ENCODE assay signal across 8 mouse cellular contexts in genomic region chr13:59771257-59771656, GRCm38 (mm10). TPM values are rescaled to one million over a fixed set of nuclear protein-coding genes. Genes with fewer than 3 reads are reported as not detected.
DNase-seq lines count a peak whose midpoint lies in the region; ATAC-seq and TF ChIP-seq lines count a peak whose summit lies in the region.

No protein-coding gene starts in this region.

- no peaks in the 10 kb centered on the region for H3K9me3 ChIP-seq in intestine, postnatal 0 days (ENCODE audit: control insufficient read depth)
- no peaks in the 10 kb centered on the region for H3K9me3 ChIP-seq in limb, embryonic 13.5 days
- no peaks in the 10 kb centered on the region for H3K9me3 ChIP-seq in midbrain, embryonic 15.5 days

- ATAC-seq in cerebellum, adult (ENCODE audit: insufficient number of reproducible peaks, low FRiP score, low TSS enrichment): no peak
- peak; percentile 62 for ATAC-seq in granulocyte monocyte progenitor cell, adult 5-6 weeks (replicated peaks; ENCODE audit: poor library complexity, severe bottlenecking)
- no peak for ATAC-seq in intestine, postnatal 0 days
- no peak for ATAC-seq in limb, embryonic 13.5 days (ENCODE audit: low FRiP score, low read depth)
- ATAC-seq in midbrain, embryonic 15.5 days (replicated peaks): no peak

- no peaks in the 10 kb centered on the region for H3K27me3 ChIP-seq in intestine, postnatal 0 days (replicated peaks; ENCODE audit: control insufficient read depth, insufficient read depth, low read length)
- no peaks in the 10 kb centered on the region for H3K27me3 ChIP-seq in limb, embryonic 13.5 days
- no peaks in the 10 kb centered on the region for H3K27me3 ChIP-seq in midbrain, embryonic 15.5 days (replicated peaks)

- H3K27ac ChIP-seq in intestine, postnatal 0 days (ENCODE audit: low read depth, low read length): peak overlapping the region; percentile 100
- peak overlapping the region; percentile 98 for H3K27ac ChIP-seq in limb, embryonic 13.5 days
- H3K27ac ChIP-seq in midbrain, embryonic 15.5 days: peak overlapping the region; percentile 98

- peak overlapping the region; percentile 80 for H3K4me2 ChIP-seq in intestine, postnatal 0 days (replicated peaks; ENCODE audit: low read depth)
- no peak overlapping the region for H3K4me2 ChIP-seq in limb, embryonic 13.5 days (replicated peaks)
- H3K4me2 ChIP-seq in midbrain, embryonic 15.5 days: no peak overlapping the region; the same call in 1 of the 2 replicates

- peaks cover 8% of the 10 kb centered on the region for H3K4me1 ChIP-seq in intestine, postnatal 0 days (replicated peaks; ENCODE audit: control insufficient read depth, insufficient read depth, low read length)
- peaks cover 37% of the 10 kb centered on the region for H3K4me1 ChIP-seq in limb, embryonic 13.5 days
- H3K4me1 ChIP-seq in midbrain, embryonic 15.5 days: peaks cover 39% of the 10 kb centered on the region

- 10% methylated on average over 9 of the region's 9 CpGs for WGBS in intestine, postnatal 0 days
- 65% methylated on average over 9 of the region's 9 CpGs for WGBS in limb, embryonic 13.5 days
- 65% methylated on average over 9 of the region's 9 CpGs for WGBS in midbrain, embryonic 15.5 days

- TF ChIP-seq CTCF in intestine, postnatal 0 days (IDR thresholded peaks at IDR 0.05; ENCODE audit: low read depth): no peak

- peaks cover 34% of the 10 kb centered on the region for H3K36me3 ChIP-seq in intestine, postnatal 0 days (ENCODE audit: control insufficient read depth, insufficient read depth)
- peaks cover 36% of the 10 kb centered on the region for H3K36me3 ChIP-seq in limb, embryonic 13.5 days
- H3K36me3 ChIP-seq in midbrain, embryonic 15.5 days (replicated peaks): peaks cover 11% of the 10 kb centered on the region

- H3K9ac ChIP-seq in intestine, postnatal 0 days (ENCODE audit: low read depth, low read length): peak overlapping the region; percentile 90; the same call in 1 of the 2 replicates
- no peak overlapping the region for H3K9ac ChIP-seq in limb, embryonic 13.5 days
- no peak overlapping the region for H3K9ac ChIP-seq in midbrain, embryonic 15.5 days

- peak overlapping the region; percentile 86; the same call in 1 of the 2 replicates for H3K4me3 ChIP-seq in intestine, postnatal 0 days (ENCODE audit: low read depth, low read length)
- no peak overlapping the region for H3K4me3 ChIP-seq in limb, embryonic 13.5 days
- H3K4me3 ChIP-seq in midbrain, embryonic 15.5 days: no peak overlapping the region

- DNase-seq in cerebellum, adult 11 months: peak; percentile 36
- peak; percentile 38 to 43 for DNase-seq in cerebellum, postnatal 36 days
- peak; percentile 78 to 85 for DNase-seq in spleen, postnatal 4 days (ENCODE audit: low spot score in 2 of 2)

RNA-seq across cellular contexts. Expression of gene Isca1, which starts 1.6 kb away (rescaled TPM):
- 47.4 and 55.1 TPM in 2 replicates for total RNA-seq in granulocyte monocyte progenitor cell, adult 5-6 weeks (2014; fragmentation: Nextera tagmentation)
- total RNA-seq in granulocyte monocyte progenitor cell, adult 5-6 weeks (2017): 23.4 and 25.8 TPM in 2 replicates
- polyA plus RNA-seq in intestine, postnatal 0 days (2015; fragmentation: Nextera tagmentation; extraction: Ambion mirVana): 81.4 and 84.5 TPM in 2 replicates
- polyA plus RNA-seq in limb, embryonic 13.5 days (2015; fragmentation: Nextera tagmentation; extraction: Ambion mirVana): 111 and 116 TPM in 2 replicates
- polyA plus RNA-seq in midbrain, embryonic 15.5 days (2015; fragmentation: Nextera tagmentation; extraction: Ambion mirVana): 158 and 166 TPM in 2 replicates

RNA-seq across cellular contexts. Expression of gene Gm49354, which starts 10.8 kb away (rescaled TPM):
- not detected in 2 replicates for total RNA-seq in granulocyte monocyte progenitor cell, adult 5-6 weeks (2014; fragmentation: Nextera tagmentation)
- total RNA-seq in granulocyte monocyte progenitor cell, adult 5-6 weeks (2017): not detected in 2 replicates
- not detected in 2 replicates for polyA plus RNA-seq in intestine, postnatal 0 days (2015; fragmentation: Nextera tagmentation; extraction: Ambion mirVana)
- not detected in 2 replicates for polyA plus RNA-seq in limb, embryonic 13.5 days (2015; fragmentation: Nextera tagmentation; extraction: Ambion mirVana)
- not detected in 2 replicates for polyA plus RNA-seq in midbrain, embryonic 15.5 days (2015; fragmentation: Nextera tagmentation; extraction: Ambion mirVana)

RNA-seq across cellular contexts. Expression of gene 1700014D04Rik, which starts 24.7 kb away (rescaled TPM):
- total RNA-seq in granulocyte monocyte progenitor cell, adult 5-6 weeks (2014; fragmentation: Nextera tagmentation): not detected in 2 replicates
- total RNA-seq in granulocyte monocyte progenitor cell, adult 5-6 weeks (2017): not detected in 2 replicates
- polyA plus RNA-seq in intestine, postnatal 0 days (2015; fragmentation: Nextera tagmentation; extraction: Ambion mirVana): not detected in 2 replicates
- 0.06 TPM in 1 of 2 replicates, not detected in the other for polyA plus RNA-seq in limb, embryonic 13.5 days (2015; fragmentation: Nextera tagmentation; extraction: Ambion mirVana)
- polyA plus RNA-seq in midbrain, embryonic 15.5 days (2015; fragmentation: Nextera tagmentation; extraction: Ambion mirVana): 0.14 and 0.27 TPM in 2 replicates

RNA-seq across cellular contexts. Expression of gene Spata31d1d, which starts 39.7 kb away (rescaled TPM):
- total RNA-seq in granulocyte monocyte progenitor cell, adult 5-6 weeks (2014; fragmentation: Nextera tagmentation): not detected in 2 replicates
- not detected in 2 replicates for total RNA-seq in granulocyte monocyte progenitor cell, adult 5-6 weeks (2017)
- polyA plus RNA-seq in intestine, postnatal 0 days (2015; fragmentation: Nextera tagmentation; extraction: Ambion mirVana): not detected in 2 replicates
- polyA plus RNA-seq in limb, embryonic 13.5 days (2015; fragmentation: Nextera tagmentation; extraction: Ambion mirVana): not detected in 2 replicates
- polyA plus RNA-seq in midbrain, embryonic 15.5 days (2015; fragmentation: Nextera tagmentation; extraction: Ambion mirVana): not detected in 2 replicates

RNA-seq across cellular contexts. Expression of gene Tut7, which starts 51.7 kb away (rescaled TPM):
- 63.9 and 77.9 TPM in 2 replicates for total RNA-seq in granulocyte monocyte progenitor cell, adult 5-6 weeks (2014; fragmentation: Nextera tagmentation)
- 114 and 117 TPM in 2 replicates for total RNA-seq in granulocyte monocyte progenitor cell, adult 5-6 weeks (2017)
- polyA plus RNA-seq in intestine, postnatal 0 days (2015; fragmentation: Nextera tagmentation; extraction: Ambion mirVana): 50.1 and 55.4 TPM in 2 replicates
- polyA plus RNA-seq in limb, embryonic 13.5 days (2015; fragmentation: Nextera tagmentation; extraction: Ambion mirVana): 56.4 and 57.4 TPM in 2 replicates
- polyA plus RNA-seq in midbrain, embryonic 15.5 days (2015; fragmentation: Nextera tagmentation; extraction: Ambion mirVana): 48.7 and 52.5 TPM in 2 replicates
